Mouse (Mus musculus) G1E (cell line): Measurements from ENCODE around the gene Palm2. TPM values are rescaled to one million over a fixed set of nuclear protein-coding genes. Genes with fewer than 3 reads are reported as not detected.

Experiments used
- ATAC-seq: 2 replicates; pipeline ENCODE4 v1.8.0; 2016; ENCODE audit warnings: mild to moderate bottlenecking; ENCODE audit not compliant: insufficient number of reproducible peaks, poor library complexity, low FRiP score, severe bottlenecking; ENCODE audit errors: extremely low read depth
- DNase-seq: peaks from one replicate; pipeline ENCODE4 v3.0.0; 2012; ENCODE audit warnings: low spot score
- H3K27me3 ChIP-seq: 2 replicates; pipeline ENCODE4 v1.6.1; 2012; ENCODE audit warnings: mild to moderate bottlenecking, low read length, inconsistent platforms; ENCODE audit not compliant: insufficient read depth
- H3K36me3 ChIP-seq: replicated peaks from 2 replicates; pipeline ENCODE3; 2012; ENCODE audit warnings: mild to moderate bottlenecking, inconsistent platforms
- H3K4me1 ChIP-seq: 2 replicates; pipeline ENCODE4 v1.6.1; 2012; ENCODE audit warnings: low read depth, low read length, inconsistent platforms, mixed read lengths; ENCODE audit not compliant: insufficient read depth
- H3K4me3 ChIP-seq: 2 replicates; pipeline ENCODE4 v1.5.1; 2012; ENCODE audit warnings: low read depth, mild to moderate bottlenecking, inconsistent platforms, low read length, moderate library complexity, mixed read lengths
- H3K9me3 ChIP-seq: replicated peaks from 2 replicates; pipeline ENCODE4 v1.6.1; 2012; ENCODE audit warnings: inconsistent platforms
- CTCF ChIP-seq: IDR thresholded peaks from 2 replicates; pipeline ENCODE4 v1.5.1; 2012; ENCODE audit warnings: low read depth, low read length, inconsistent platforms, mixed read lengths
- GATA1 ChIP-seq: IDR thresholded peaks from 2 replicates; pipeline ENCODE4 v1.6.1; 2012; ENCODE audit warnings: borderline replicate concordance, low read length, inconsistent platforms, mixed read lengths
- GATA2 ChIP-seq: IDR thresholded peaks from 2 replicates; pipeline ENCODE4 v1.6.1; 2012; ENCODE audit warnings: low read depth, low read length, inconsistent platforms, borderline replicate concordance
- POLR2AphosphoS5 ChIP-seq: IDR thresholded peaks from 2 replicates; pipeline ENCODE4 v1.6.1; 2012; ENCODE audit warnings: low read depth, low read length, inconsistent platforms; ENCODE audit not compliant: insufficient replicate concordance
- TAL1 ChIP-seq: conservative IDR thresholded peaks from 2 replicates; pipeline ENCODE4 v1.6.1; 2012; ENCODE audit warnings: low read depth, low read length, inconsistent platforms, mixed read lengths
- polyA plus RNA-seq: library from polyadenylated mRNA; stranded (reverse); fragments of >175 nt; gene quantifications from 2 replicates; pipeline ENCODE4 v1.2.3, GENCODE M21; 2012
- total RNA-seq, 2 experiments: library from RNA; stranded (forward) in 1 of 2; stranded (reverse) in 1 of 2; fragments of 200-1000 nt in 1 of 2; fragments of >200 nt in 1 of 2; fragmentation: Nextera tagmentation in 1 of 2; gene quantifications; 2 replicates each; pipeline ENCODE4 v1.2.3; 2014 to 2017

Gene Palm2
- total and polyA plus RNA-seq, 3 experiments, result 0.05 TPM; not detected in 2

- no peak for TF ChIP-seq TAL1
- TF ChIP-seq POLR2AphosphoS5, result no peak
- no peak for TF ChIP-seq CTCF
- TF ChIP-seq GATA1, result no peak
- no peak for TF ChIP-seq GATA2
- H3K4me3 ChIP-seq, result no peak overlapping the region
- no peaks in the 10 kb centered on the region for H3K4me1 ChIP-seq
- no peaks in the 10 kb centered on the region for H3K27me3 ChIP-seq
- H3K36me3 ChIP-seq, result no peaks in the 10 kb centered on the region
- H3K9me3 ChIP-seq, result peaks cover 71% of the 10 kb centered on the region
- ATAC-seq (no peak), DNase-seq (no peak)
Observed at GRCm38 (mm10) chr4:57697918-57698611, 264.0 kb downstream of the Palm2 start.

- DNase-seq, result no peak
- Histone ChIP-seq H3K4me1 (no peaks in the 10 kb centered on the region), H3K27me3 (no peaks in the 10 kb centered on the region), H3K36me3 (no peaks in the 10 kb centered on the region), H3K4me3 (no peak overlapping the region), H3K9me3 (peaks cover 62% of the 10 kb centered on the region)
- TF ChIP-seq POLR2AphosphoS5, result no peak
- TF ChIP-seq GATA2, result no peak
- ATAC-seq, result no peak
Observed at GRCm38 (mm10) chr4:57701576-57701975, 267.5 kb downstream of the Palm2 start.

DNA sequence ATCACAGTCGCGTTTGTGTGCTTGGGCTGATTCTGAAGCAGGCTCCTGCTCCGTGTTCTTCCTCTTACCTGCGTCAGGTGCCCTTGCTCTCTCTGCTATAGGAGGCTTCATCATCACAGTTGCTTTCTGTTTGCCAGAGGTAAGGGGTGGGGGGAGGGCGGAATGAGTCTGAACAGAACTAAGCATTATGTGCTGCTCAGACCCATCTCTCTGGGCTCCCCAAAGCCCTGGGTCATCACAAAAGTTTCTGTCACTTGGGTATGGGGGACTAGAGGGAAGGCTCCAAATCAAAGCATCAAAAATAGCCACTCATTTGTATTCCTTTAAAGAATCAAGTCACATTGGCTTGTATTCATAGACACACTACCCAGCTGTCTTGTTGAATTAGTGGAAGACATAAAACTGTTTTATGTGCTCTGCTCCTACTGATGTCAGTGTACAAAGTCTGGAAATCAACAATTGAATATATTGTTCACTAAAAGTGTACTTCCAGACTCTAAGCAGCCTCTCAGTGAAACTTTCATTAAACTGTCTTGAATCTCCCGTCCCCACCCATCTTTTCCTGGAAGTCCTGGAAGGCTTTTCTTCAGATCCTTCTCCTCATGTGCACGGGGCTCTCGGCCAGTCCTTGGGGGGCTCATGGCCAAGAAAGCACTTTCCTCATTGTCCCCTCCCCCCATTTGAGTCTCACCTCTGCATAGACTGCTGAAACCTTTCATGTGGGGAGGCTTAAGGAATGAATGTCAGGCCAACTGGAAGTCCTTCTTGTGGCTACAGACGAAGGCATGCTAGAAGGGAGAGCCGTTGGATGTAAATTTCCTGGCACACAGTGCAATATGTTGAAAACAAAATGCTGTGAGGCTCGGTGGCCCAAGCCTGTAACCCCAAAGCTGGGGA is 269.8 kb downstream of the Palm2 start:
- no peak overlapping the region for H3K4me3 ChIP-seq
- H3K9me3 ChIP-seq, result peaks cover 64% of the 10 kb centered on the region
- DNase-seq (no peak), ATAC-seq (no peak)
- no peak for TF ChIP-seq TAL1
- TF ChIP-seq GATA1, result no peak
- no peak for TF ChIP-seq CTCF
- no peak for TF ChIP-seq POLR2AphosphoS5
- TF ChIP-seq GATA2, result no peak
- H3K4me1 ChIP-seq, result no peaks in the 10 kb centered on the region
- no peaks in the 10 kb centered on the region for H3K27me3 ChIP-seq
- H3K36me3 ChIP-seq, result no peaks in the 10 kb centered on the region

DNA sequence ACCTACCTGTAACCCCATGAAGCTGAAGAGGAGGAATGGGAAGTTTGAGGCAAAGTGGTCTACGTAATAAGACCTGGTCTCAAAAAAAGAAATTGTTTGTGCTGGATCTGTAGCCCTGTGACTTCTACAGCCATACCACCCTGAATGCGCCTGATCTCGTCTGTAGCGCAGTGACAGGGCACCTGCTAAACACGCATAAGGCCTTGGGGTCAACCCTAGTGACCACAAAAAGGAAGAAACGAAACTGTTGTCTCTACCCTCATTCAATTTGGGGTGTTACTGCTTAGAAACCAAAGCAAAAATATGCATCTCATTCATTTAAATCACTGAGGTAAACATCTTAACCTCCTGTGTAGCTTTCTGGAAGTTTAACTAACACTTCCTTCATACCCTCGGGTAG is 270.5 kb downstream of the Palm2 start:
- ATAC-seq (no peak), DNase-seq (no peak)
- H3K4me1 ChIP-seq, result no peaks in the 10 kb centered on the region
- peaks cover 70% of the 10 kb centered on the region for H3K9me3 ChIP-seq
- H3K27me3 ChIP-seq, result no peaks in the 10 kb centered on the region
- H3K36me3 ChIP-seq, result no peaks in the 10 kb centered on the region
- TF ChIP-seq POLR2AphosphoS5, result no peak
- TF ChIP-seq CTCF, result no peak
- TF ChIP-seq GATA1, result no peak
- TF ChIP-seq GATA2, result no peak
- no peak for TF ChIP-seq TAL1
- no peak overlapping the region for H3K4me3 ChIP-seq

GRCm38 (mm10) chr4:57715849-57716248 is 281.8 kb downstream of the Palm2 start:
- H3K4me3 ChIP-seq, result no peak overlapping the region
- H3K4me1 ChIP-seq, result no peaks in the 10 kb centered on the region
- H3K9me3 ChIP-seq, result peaks cover 22% of the 10 kb centered on the region
- no peaks in the 10 kb centered on the region for H3K27me3 ChIP-seq
- no peak for DNase-seq
- TF ChIP-seq CTCF (no peak), GATA1 (no peak), POLR2AphosphoS5 (no peak), TAL1 (no peak), GATA2 (no peak)
- ATAC-seq, result no peak
- no peaks in the 10 kb centered on the region for H3K36me3 ChIP-seq

- no peak for ATAC-seq
- H3K4me3 ChIP-seq, result no peak overlapping the region
- no peaks in the 10 kb centered on the region for H3K36me3 ChIP-seq
- peaks cover 21% of the 10 kb centered on the region for H3K9me3 ChIP-seq
- TF ChIP-seq POLR2AphosphoS5 (no peak), GATA2 (no peak), TAL1 (no peak), CTCF (no peak), GATA1 (no peak)
- no peak for DNase-seq
- no peaks in the 10 kb centered on the region for H3K27me3 ChIP-seq
- no peaks in the 10 kb centered on the region for H3K4me1 ChIP-seq
Observed at GRCm38 (mm10) chr4:57716735-57717134, 282.7 kb downstream of the Palm2 start.
